Mouse (Mus musculus) T-cell, adult 2 months (primary cell): ENCODE data around the gene Lrrc74b.
A peak's percentile ranks its signal among the peaks of the same experiment; 100 is the strongest.
"Not testable (repeated sequence)": the region's sequence is repeated elsewhere in the genome, so short reads cannot be mapped to it uniquely, and the experiment has no call there.

Source experiments
- DNase-seq: peaks from one replicate; pipeline ENCODE4 v3.0.0; 2022; ENCODE audit warnings: low spot score

The Lrrc74b gene

DNA sequence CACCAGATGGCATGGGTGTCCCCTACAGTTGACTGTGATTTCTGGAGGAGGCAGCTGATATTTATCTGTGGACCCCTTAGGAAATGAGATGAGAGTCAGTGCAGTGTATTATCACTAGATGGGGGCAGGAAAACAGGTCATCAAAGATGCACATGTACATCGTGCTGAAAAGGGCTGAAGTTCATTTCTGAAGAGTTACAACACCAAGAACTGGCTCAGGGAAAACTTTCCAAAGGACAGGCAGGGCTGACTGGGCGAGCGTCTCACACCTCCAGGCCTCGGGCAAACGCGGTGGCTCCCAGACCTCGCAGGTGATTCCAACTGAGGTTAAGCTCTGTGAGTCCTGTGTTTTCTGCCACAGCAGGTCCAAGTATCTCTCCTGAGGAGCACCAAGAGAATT, 8.2 kb downstream of the Lrrc74b start:
- no peak for DNase-seq

DNA sequence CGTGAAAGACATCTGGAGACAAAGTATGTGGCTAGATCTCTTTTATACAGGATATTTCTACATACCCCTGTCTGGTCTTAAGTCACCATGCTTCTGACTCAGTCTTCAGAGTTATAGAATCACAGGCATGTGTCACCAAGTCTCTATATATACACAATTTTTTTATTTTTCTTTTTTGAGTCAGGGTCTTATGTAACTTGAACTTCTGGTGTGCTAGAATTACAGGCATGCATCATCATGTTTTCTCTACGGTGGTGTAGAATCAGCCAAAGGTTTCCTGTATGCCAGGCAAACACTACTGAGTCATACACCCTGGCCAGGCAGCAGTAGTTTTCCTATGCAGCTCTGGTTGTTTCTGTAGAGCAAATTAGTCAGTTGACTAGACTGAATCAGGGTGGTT, 18.4 kb downstream of the Lrrc74b start:
- DNase-seq = no peak

DNA sequence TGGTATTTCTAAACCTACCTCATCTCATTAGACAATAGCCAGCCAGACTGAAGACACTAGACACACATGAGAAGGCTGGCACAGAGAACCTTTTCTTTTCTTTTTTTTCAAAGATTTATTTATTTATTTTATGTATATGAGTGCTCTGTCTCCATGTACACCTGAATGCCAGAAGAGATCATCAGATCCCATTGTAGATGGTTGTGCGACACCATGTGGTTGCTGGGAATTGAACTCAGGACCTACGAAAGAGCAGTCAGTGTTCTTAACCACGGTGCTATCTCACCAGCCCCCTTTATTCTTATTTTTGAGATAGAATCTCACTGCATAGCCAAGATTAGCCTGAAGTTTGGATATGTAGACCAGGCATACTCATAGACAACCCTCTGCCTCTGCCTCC, 24.5 kb downstream of the Lrrc74b start:
- DNase-seq = peak; percentile 34

DNA sequence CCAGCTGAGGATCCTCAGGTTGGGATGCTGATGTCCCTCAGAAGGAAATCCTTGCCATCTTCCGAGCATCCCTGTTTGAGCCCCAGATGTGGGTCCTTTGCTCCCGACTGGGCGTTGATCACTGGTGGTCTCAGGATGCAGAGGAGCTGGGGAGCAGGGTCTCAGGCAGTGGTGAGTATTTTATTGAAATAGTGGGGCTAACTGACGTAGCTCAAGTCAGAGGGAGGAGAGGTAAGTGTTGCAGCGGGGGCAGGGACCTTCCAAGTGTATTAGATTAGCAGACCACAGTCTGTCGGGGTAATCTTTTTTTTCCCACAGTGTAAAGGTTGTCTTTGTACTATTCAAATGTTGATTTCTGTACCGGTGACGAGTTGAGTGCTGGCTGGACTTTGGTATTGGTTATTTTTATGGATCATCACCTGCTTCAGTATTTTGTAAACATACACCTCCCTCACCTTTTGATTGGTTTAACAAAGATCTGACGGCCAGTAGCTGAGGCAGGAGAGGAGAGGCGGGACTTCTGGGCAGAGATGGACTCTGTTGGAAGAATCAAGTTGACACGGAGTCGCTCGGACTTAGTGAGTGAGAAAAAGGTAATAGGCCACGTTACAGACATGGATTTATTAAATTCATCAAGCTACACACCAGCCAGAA, 28.2 kb downstream of the Lrrc74b start:
- no peak for DNase-seq

DNA sequence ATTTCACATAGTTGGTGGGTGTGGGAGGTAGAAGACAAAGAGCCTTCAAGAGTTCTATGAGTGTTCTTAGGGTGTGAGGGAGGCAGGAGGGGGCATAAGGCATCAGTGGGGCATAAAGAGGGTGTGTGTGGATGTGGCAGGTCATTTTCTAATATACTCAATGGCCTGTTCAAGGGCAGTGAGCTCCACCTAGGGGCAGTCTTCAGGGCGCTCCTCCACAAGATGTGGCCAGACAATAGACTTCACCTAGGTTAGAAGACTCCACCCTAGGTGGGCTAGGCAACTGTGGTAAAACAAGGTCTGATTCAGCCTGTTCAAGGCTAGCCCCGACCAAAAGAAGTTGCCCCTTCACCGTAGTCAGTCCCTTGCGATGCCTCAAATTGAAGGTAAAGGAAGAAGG, 28.8 kb downstream of the Lrrc74b start:
- DNase-seq = no peak

DNA sequence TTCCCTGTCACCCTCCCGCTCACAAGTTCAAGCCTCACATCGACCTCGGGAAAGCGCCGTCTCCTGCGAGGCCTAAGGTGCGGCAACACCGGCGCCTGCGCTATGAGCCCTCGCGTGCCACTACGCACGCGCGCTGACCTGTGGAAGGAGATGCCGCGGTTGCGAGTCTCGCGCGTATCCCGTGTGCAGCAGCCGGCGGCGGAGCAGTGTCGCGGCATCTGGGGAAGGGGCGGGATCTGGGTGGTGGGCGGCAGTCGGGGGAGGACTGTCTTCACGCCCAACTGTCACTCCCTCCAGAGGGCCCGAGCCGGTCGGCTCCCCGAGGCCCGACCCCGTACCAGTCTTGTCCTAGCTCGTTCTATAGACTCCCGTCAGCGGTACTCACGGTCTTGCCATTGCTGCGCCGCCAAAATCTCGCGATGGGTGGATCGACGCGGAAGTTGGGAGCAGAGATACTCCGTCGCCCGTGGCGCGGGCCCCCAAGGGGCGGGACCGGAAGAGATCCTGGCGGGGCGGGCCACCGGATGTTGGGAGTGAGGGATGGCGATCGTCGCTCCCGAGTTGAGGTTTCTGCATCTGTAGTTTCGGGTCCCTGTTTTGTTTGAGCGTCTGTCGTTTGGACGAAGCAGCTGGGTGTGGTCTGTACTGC, 30.3 kb downstream of the Lrrc74b start, which contains the start of gene Thap7:
Gene Thap7, minus strand, starts transcription at position 497 of the 649 bp plus-strand sequence.
- DNase-seq = peak; percentile 95

DNA sequence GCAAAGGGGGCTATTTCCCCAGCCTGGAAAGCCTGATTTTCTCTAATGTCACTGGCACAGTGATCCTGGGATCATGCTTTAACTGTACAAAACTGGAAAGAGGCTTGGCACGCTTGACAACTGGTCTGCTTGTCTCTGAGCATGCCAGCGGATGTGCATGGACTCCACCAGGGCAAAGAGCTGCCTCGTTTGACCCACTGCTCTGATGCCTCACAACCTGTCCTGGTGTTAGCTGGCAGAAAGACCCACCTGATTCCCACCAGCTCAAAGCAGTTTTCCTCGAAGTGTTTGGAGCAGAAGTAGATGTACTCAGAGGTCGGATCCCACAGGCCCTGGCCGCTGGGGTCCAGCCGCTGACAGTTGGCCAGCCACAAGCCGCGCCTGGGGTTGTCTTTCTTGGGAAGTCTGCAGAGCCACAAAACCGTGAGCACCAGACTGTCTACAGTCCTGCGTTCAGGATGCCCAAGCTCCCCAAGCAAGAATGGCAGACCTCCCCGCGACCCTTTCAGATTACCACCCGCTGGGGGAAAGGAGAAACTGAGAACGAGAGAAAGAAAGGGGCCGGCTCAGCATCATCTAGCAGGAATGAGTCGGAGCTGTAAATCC, 31.0 kb downstream of the Lrrc74b start:
- no peak for DNase-seq

DNA sequence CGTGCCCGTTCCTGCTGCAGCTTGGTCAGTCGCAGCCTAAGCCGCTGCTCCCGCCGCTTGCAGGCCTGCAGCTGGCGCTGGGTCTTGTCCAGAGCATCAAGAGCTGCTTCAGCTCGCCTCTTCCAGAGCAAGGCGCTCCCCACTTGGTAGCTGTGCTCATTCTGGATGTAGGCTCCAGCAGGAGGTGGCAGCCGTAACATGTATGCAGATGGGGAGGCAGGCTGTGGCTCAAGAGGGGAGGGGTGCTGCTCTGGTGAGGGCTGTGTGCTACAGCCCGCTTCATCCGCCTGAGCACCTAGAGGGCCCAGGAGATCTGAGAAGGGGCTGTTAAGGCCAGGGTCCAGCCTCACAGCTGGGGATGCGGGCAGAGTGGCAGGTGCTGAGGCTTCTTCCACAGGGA, 32.8 kb downstream of the Lrrc74b start:
- DNase-seq = no peak

DNA sequence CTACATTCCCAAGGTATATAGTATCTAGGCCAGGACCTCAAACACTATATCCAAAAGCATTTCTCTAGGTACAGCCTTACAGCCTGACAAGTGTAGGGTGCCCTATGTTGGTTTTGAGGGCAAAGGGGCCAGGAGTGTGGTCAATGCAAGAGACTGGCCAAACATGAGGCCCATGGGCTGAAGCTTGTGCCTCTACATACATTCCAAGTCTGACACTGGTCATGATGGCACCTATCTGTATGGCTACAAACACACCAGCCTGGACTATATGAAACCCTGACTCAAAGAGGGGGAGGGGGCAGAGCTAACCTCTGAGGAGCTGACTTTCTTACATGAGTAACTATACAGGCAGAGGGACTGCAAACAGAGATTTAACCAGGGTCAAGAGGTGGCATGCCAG, 33.4 kb downstream of the Lrrc74b start:
- no peak for DNase-seq

DNA sequence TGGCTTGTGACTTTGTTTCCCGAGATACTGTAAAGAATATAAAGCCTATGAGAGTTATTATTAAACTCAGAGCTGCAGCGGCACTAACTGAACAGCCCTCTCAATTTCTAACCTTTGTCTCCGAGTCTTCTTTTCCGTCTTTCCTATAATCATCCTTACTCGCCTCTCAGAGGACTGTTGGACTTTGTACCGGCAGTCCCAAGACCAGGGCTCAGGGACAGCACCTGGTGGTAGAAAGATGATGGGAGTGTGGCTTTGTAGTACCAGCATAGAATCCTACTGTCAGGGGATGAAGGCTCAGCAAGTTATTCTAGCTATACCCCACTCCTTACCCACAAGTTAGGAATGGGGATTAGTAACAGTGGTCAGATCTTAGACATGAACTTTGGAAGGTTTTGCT, 34.8 kb downstream of the Lrrc74b start:
- no peak for DNase-seq

DNA sequence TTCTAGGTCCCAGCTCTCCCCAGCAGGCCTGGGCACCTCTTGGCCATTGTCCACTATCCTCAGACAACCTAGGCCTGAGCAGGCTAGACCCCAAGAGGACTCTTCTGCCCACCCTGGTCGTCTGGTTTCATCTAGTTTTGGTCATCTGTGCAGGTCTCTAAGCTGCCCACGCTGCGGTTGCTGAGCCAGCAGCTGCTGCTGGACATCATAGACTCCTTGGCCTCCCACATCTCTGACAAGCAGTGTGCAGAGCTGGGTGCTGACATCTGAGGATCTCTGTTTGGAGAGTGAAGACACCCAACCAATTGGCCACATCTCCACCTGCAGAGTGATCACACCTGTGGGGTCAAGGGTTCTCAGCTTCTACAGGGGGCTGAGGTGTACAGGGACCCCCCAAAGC, 35.5 kb downstream of the Lrrc74b start:
- DNase-seq = no peak

DNA sequence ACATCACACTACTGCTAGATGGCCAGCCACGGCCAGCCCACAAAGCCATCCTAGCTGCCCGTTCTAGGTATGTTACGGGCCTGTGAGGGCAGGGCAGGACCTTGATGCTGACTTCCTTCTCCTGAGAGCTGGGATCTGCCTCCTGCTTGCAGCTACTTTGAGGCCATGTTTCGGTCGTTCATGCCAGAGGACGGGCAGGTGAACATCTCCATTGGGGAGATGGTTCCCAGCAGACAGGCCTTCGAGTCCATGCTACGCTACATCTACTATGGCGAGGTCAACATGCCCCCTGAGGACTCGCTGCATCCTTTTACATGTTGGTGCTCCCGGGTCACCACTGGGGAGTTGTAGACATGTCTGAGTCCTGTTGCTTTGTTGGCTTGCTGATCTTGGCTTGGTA, 36.9 kb downstream of the Lrrc74b start:
- DNase-seq = no peak

DNA sequence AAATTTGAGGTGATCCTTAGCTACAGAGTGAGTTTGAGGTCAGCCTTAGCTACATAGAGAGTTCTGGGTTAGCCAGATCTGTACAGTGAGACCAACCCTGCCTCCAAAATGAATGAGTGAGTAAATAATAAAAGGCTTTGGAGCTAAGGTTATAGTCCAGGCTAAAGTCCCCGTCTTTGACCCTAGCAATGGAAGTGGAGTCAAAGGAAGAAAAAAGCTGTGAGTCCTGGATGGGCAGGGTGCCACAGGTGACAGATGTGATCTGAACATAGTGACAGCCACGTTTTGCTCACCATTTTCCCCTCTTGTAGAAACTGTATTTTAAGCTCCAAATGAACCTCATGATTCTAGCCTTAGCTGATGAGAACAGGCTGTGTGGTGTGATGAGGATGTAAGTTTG, 42.1 kb downstream of the Lrrc74b start:
- no peak for DNase-seq

DNA sequence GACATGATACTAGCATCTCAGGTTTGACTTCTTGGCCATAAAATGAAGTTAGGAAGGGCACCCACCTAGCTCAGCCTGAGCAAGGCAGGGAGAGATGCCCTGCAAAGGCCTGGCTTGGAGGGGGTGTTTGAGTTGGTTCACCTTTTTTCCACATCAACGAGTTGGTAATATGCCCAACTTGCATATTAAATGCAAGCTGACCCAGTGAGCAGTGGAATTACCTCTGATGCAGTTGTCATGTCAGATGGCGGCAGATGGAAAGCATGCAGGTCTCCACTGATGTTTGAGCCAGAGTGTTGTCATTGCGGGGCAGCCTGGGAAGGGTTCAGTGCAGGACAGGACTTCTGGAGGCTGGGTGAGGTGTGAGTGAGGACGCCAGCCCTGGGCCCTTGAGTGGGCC, 49.6 kb downstream of the Lrrc74b start:
- no peak for DNase-seq

DNA sequence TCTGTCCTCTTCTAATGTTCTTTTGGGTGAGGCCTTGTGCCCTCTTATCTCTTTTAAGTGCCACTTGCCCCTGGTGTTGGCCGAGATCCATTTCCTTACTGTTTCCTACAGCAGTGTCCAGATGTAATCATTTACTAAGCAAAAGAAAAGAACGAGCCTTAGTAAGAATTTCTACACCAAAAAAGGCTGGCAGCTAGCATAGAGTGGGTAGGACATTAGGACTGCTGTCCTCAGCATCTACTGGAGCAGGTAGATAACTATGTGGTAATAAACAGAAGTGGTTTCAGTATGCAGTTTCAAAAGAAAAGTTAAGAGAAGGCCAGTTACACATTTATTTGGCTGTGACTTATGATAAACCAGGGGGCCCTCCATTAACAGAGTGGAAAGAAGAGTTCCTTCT, 50.4 kb downstream of the Lrrc74b start:
- no peak for DNase-seq

DNA sequence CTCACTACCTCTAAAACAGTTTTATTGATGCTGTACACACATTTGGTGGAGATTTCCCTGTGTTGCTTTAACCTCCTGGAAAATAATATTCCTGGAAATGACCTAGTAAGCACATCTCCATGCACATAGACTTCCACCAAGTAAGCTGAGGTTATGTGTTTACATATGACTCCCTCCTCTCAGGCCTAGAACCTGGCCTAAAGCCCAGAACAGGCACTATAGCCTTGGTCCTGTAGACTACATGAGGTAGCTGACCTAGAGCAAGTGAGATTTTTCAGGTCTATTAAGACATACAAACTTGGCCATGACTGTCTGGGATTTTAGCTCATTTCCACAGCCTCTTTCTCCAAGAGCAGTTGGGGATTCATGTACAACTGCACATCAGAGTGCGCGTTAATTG, 50.9 kb downstream of the Lrrc74b start:
- no peak for DNase-seq

DNA sequence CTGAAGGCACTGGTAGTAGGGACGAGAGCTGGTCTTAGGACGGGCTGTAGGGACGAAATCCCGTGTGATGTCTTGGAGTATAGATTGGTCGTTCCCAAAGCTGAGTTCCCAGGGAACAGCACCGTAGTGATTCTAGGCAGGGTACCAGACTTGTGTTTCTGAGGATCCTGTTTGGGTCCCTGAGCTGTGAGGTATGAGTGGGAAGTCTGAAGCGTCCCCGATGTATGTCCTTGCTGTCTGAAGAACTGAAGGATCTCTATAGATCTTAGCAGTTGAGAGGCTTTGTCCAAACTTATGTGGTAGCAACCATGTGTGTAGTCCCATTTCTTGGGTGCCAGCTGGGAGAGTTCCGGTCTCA, 51.8 kb downstream of the Lrrc74b start:
- no peak for DNase-seq

DNA sequence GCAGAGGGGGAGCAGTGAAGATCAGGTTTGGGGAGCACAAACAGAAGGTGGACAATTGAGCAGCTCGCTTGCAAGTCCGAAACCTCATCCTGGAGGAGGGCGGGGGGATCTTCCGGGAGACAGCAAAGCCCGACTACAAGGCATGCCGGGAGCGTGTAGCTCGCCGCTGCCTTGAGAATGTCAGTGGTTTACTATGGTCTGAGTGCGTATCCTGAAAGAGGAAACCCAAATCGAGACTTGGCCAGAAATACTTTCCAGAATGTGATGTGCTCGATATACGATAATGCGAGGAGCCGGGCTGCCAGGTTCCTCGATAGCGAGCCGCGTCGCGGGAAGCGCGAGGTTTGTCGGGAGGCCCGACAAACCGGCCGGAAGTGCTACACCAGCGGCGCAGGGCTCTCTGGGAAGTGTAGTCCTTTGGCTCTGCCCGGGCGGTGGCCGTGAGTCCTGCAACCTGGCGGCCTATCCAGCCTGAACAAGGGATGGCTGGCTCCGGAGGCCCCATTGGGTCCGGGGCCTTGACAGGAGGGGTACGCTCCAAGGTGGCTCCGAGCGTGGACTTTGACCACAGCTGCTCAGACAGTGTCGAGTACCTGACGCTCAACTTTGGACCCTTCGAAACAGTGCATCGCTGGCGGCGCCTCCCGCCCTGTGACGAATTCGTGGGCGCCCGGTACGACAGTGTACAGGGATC, 52.4 kb downstream of the Lrrc74b start, which contains the start of gene Lztr1:
Gene Lztr1, plus strand, starts transcription at position 143 of the 694 bp plus-strand sequence.
- DNase-seq = peak; percentile 86

DNA sequence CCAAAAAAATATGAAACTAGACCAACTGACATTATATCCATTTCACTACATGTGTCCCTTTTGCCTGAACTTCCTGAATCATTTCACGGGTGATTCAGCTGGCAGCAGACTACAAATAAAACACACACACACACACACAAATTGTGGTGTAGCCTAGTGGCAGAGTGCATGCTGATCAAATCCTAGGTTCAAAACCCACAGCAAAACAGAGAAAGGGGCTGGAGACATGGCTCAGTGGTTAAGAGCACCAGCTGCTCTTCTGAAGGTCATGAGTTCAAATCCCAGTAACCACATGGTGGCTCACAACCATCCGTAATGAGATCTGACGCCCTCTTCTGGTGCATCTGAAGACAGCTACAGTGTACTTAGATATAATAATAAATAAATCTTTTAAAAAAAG, 53.0 kb downstream of the Lrrc74b start:
- DNase-seq = not testable (repeated sequence)

DNA sequence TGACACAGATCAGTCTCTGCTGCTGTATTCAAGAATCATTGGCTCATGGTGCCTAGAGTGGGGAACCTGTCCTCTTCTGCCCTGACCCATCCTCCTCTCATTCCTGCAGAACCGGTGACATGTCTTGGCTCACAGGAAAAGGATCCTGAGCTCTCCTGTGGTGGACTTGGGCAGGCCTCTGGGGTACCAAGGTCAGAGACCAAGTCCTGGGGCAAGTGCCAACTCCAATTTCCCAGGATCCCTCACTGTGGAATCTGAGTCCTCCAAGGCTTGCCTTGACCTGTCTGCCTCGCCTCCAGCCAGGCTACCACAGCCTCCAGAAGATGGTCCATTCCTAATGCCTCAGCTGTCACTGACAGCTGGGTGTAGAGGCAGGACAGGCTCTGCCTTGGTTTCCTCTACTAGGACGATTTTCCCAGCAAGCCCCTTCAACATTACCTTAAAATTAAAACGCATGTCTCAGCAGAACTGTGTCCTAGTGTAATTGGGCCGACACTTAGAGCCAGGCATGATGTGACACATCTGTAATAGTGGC, 54.0 kb downstream of the Lrrc74b start:
- DNase-seq = no peak

DNA sequence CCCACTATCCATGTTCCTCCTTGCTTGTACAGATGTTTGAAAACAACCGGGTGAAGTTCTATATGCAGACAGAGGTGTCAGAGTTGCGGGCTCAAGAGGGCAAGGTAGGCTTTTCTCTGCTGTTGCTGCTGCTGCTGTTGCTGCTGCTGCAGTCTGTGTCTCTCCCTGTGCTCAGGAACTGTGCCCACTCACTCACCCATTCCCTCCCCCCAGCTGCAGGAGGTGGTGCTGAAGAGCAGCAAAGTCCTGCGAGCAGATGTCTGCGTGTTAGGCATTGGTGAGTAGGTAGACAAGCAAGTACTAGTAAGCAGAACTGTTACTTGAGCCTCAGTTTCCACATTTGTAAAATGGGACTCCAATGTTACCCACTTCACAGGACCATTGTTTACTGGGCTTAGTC, 58.4 kb downstream of the Lrrc74b start:
- no peak for DNase-seq

DNA sequence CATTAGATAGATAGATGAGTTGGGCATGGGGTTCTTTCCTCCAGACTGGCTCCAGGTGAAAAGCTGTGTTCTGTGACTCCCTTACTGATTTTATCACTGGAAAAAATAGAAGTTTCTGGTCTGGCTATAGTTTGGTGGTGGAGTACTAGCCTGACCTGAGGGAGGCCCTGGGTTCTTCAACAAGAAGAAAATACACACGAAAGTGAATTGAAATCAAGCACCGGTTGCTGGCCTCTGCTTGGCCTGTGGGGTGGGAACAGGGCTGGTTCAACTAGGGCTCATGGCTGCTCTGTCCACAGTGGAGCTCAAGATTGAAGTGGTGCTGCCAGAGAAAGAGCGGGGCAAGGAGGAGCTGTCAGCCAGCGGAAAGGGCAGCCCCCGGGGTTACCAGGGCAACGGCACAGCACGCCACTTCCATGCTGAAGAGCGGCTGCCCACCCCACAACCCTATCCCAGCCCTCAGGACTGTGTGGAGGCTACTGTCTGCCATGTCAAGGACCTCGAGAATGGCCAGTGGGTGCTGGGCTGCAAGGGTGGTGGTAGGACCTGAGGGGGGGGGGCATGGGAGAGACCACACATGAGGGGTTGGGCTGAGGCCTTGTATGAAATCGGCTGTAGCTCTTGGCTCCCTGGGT, 61.7 kb downstream of the Lrrc74b start:
- no peak for DNase-seq
